Mouse (Mus musculus): ENCODE measurements around the gene Tbc1d7. TPM values are rescaled to one million over a fixed set of nuclear protein-coding genes. Genes with fewer than 3 reads are reported as not detected.

The Tbc1d7 gene
- polyA plus RNA-seq, 1 experiment from 2014 or later: 22.0 TPM

DNA sequence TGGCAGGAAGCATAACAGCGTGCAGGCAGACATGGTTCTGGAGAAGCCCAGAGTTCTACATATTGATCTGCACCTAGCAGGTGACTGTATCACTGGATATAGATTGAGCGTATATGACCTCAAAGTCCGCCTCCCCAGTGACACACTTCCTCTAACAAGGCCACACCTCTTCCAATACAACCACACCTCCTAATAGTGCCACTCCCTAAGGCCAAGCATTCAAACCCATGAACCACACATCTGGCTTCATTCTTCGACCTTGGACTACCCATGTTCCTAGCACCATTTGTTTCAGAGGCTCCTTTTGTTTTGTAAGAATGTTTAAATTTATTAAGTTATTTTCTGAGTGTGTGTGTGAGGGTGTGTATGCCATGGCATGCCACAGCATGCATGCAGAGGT, 16.4 kb upstream of the Tbc1d7 start:
- H3K27me3 ChIP-seq (replicated peaks; ENCODE audit: control insufficient read depth, insufficient read depth, low read length): no peaks in the 10 kb centered on the region
- no peaks in the 10 kb centered on the region for H3K4me1 ChIP-seq (replicated peaks; ENCODE audit: control insufficient read depth, insufficient read depth, low read length)
- H3K4me3 ChIP-seq (ENCODE audit: low read depth, low read length): no peak overlapping the region
- TF ChIP-seq CTCF (IDR thresholded peaks at IDR 0.05; ENCODE audit: low read depth): no peak
- 95% methylated on average over 4 of the region's 4 CpGs for WGBS
- H3K9ac ChIP-seq (ENCODE audit: low read depth, low read length): no peak overlapping the region
- no peaks in the 10 kb centered on the region for H3K36me3 ChIP-seq (ENCODE audit: control insufficient read depth, insufficient read depth)
- H3K4me2 ChIP-seq (replicated peaks; ENCODE audit: low read depth): no peak overlapping the region
- no peaks in the 10 kb centered on the region for H3K9me3 ChIP-seq (ENCODE audit: control insufficient read depth)
- H3K27ac ChIP-seq (ENCODE audit: low read depth, low read length): no peak overlapping the region
- ATAC-seq: no peak

- no peak for TF ChIP-seq CTCF (IDR thresholded peaks at IDR 0.05; ENCODE audit: low read depth)
- H3K27ac ChIP-seq (ENCODE audit: low read depth, low read length): no peak overlapping the region
- H3K9ac ChIP-seq (ENCODE audit: low read depth, low read length): no peak overlapping the region
- no peaks in the 10 kb centered on the region for H3K27me3 ChIP-seq (replicated peaks; ENCODE audit: control insufficient read depth, insufficient read depth, low read length)
- peak overlapping the region; percentile 4; the same call in 1 of the 2 replicates for H3K4me3 ChIP-seq (ENCODE audit: low read depth, low read length)
- H3K9me3 ChIP-seq (ENCODE audit: control insufficient read depth): no peaks in the 10 kb centered on the region
- H3K4me1 ChIP-seq (replicated peaks; ENCODE audit: control insufficient read depth, insufficient read depth, low read length): no peaks in the 10 kb centered on the region
- ATAC-seq: no peak
- H3K4me2 ChIP-seq (replicated peaks; ENCODE audit: low read depth): peak overlapping the region; percentile 56
- no peaks in the 10 kb centered on the region for H3K36me3 ChIP-seq (ENCODE audit: control insufficient read depth, insufficient read depth)
- 30% methylated on average over 8 of the region's 8 CpGs for WGBS
These were observed 12.2 kb upstream of the Tbc1d7 start for GRCm38 (mm10) chr13:43183248-43184055.

DNA sequence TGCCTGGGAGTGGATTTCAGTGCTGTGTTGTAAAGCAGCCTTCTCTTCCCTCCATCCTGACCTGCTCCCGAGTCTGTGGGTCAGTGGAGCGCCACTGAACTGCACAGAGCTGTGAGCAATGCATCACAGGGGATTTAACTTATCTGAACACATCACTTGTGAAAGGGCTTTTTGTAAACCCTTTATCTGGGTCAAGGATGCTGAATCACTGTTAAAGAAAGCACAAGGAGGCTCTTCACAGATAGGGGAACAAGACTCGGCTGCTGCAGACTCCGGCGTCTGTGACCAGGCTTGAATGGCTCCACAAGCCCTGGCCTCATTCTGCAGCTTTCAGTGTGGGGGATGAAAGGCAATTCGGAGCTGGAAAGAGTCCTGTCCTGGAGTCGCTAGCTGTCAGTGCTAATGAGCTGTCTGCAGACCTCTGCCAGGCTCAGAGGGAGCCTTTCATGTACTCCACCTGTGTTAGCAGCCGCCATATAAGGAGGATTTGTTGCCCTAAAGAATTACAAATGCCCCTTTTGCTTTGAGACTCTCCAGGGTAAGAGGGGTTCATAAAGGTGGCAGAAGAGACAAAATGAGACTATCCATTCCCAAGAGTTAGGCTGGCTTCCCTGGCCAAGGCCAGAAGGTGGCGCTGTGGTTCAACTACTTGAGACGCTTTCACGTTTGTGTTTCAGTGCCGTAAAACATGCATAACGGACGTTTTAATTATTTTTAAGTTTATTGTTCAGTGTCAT, 11.3 kb upstream of the Tbc1d7 start:
- Histone ChIP-seq H3K27ac (ENCODE audit: low read depth, low read length) (no peak overlapping the region), H3K27me3 (replicated peaks; ENCODE audit: control insufficient read depth, insufficient read depth, low read length) (no peaks in the 10 kb centered on the region), H3K4me1 (replicated peaks; ENCODE audit: control insufficient read depth, insufficient read depth, low read length) (no peaks in the 10 kb centered on the region), H3K4me2 (replicated peaks; ENCODE audit: low read depth) (peak overlapping the region; percentile 56), H3K36me3 (ENCODE audit: control insufficient read depth, insufficient read depth) (no peaks in the 10 kb centered on the region), H3K9me3 (ENCODE audit: control insufficient read depth) (no peaks in the 10 kb centered on the region), H3K4me3 (ENCODE audit: low read depth, low read length) (peak overlapping the region; percentile 4; the same call in 1 of the 2 replicates), H3K9ac (ENCODE audit: low read depth, low read length) (no peak overlapping the region)
- WGBS: 22% methylated on average over 14 of the region's 14 CpGs
- ATAC-seq: no peak
- peak; percentile 89 for TF ChIP-seq CTCF (IDR thresholded peaks at IDR 0.05; ENCODE audit: low read depth)

- Histone ChIP-seq H3K36me3 (ENCODE audit: control insufficient read depth, insufficient read depth) (no peaks in the 10 kb centered on the region), H3K27me3 (replicated peaks; ENCODE audit: control insufficient read depth, insufficient read depth, low read length) (no peaks in the 10 kb centered on the region), H3K9ac (ENCODE audit: low read depth, low read length) (no peak overlapping the region), H3K9me3 (ENCODE audit: control insufficient read depth) (no peaks in the 10 kb centered on the region), H3K4me1 (replicated peaks; ENCODE audit: control insufficient read depth, insufficient read depth, low read length) (no peaks in the 10 kb centered on the region), H3K27ac (ENCODE audit: low read depth, low read length) (no peak overlapping the region), H3K4me2 (replicated peaks; ENCODE audit: low read depth) (no peak overlapping the region), H3K4me3 (ENCODE audit: low read depth, low read length) (no peak overlapping the region)
- ATAC-seq: no peak
- no peak for TF ChIP-seq CTCF (IDR thresholded peaks at IDR 0.05; ENCODE audit: low read depth)
- WGBS: 54% methylated on average over 7 of the region's 7 CpGs
These were observed 9.8 kb upstream of the Tbc1d7 start for GRCm38 (mm10) chr13:43181104-43181503.

DNA sequence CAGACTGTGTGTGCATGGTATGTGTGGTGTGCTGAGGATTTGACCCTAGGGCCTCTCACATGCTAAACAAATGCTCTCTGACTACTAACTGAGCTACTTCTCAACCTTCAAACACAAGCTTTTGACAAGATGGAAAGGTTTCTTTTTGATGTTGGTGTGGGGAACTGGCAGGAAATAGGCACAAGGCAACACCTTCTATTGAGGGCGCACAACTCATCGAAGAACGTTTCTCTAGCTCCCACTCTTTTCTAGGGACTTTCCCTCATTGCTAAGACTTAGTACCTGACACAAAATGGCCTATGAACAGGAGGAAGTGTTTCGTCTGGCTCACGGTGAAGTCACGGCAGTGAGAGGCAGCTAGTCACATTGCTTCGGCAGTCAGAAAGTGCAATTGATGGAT, 6.0 kb upstream of the Tbc1d7 start:
- no peak overlapping the region for H3K4me3 ChIP-seq (ENCODE audit: low read depth, low read length)
- no peaks in the 10 kb centered on the region for H3K4me1 ChIP-seq (replicated peaks; ENCODE audit: control insufficient read depth, insufficient read depth, low read length)
- TF ChIP-seq CTCF (IDR thresholded peaks at IDR 0.05; ENCODE audit: low read depth): no peak
- WGBS: 88% methylated on average over 7 of the region's 7 CpGs
- no peak for ATAC-seq
- no peak overlapping the region for H3K27ac ChIP-seq (ENCODE audit: low read depth, low read length)
- H3K9ac ChIP-seq (ENCODE audit: low read depth, low read length): no peak overlapping the region
- no peak overlapping the region for H3K4me2 ChIP-seq (replicated peaks; ENCODE audit: low read depth)
- no peaks in the 10 kb centered on the region for H3K36me3 ChIP-seq (ENCODE audit: control insufficient read depth, insufficient read depth)
- no peaks in the 10 kb centered on the region for H3K9me3 ChIP-seq (ENCODE audit: control insufficient read depth)
- no peaks in the 10 kb centered on the region for H3K27me3 ChIP-seq (replicated peaks; ENCODE audit: control insufficient read depth, insufficient read depth, low read length)

GRCm38 (mm10) chr13:43176676-43177075, 5.4 kb upstream of the Tbc1d7 start:
- Histone ChIP-seq H3K4me3 (ENCODE audit: low read depth, low read length) (no peak overlapping the region), H3K27ac (ENCODE audit: low read depth, low read length) (no peak overlapping the region), H3K27me3 (replicated peaks; ENCODE audit: control insufficient read depth, insufficient read depth, low read length) (no peaks in the 10 kb centered on the region), H3K4me2 (replicated peaks; ENCODE audit: low read depth) (no peak overlapping the region), H3K9ac (ENCODE audit: low read depth, low read length) (no peak overlapping the region), H3K4me1 (replicated peaks; ENCODE audit: control insufficient read depth, insufficient read depth, low read length) (peaks cover 4% of the 10 kb centered on the region), H3K9me3 (ENCODE audit: control insufficient read depth) (no peaks in the 10 kb centered on the region), H3K36me3 (ENCODE audit: control insufficient read depth, insufficient read depth) (no peaks in the 10 kb centered on the region)
- no peak for TF ChIP-seq CTCF (IDR thresholded peaks at IDR 0.05; ENCODE audit: low read depth)
- 89% methylated on average over 3 of the region's 3 CpGs for WGBS
- ATAC-seq: no peak
